Mouse (Mus musculus): ENCODE measurements at regions not wholly inside any gene's neighbourhood (a gene's known extent, or its start where the extent isn't known, plus 50 kb on each side); places are given as distances from the start of the nearest gene placed in this dataset.

GRCm38 (mm10) chr15:62694734-62695133, 1150.2 kb downstream of the Gsdmc2 start:
- WGBS (ENCODE audit: missing documents) = 92% methylated on average over 3 of the region's 3 CpGs
- Histone ChIP-seq H3K79me2 (ENCODE audit: inconsistent target) (no peaks in the 10 kb centered on the region), H3K4me3 (ENCODE audit: inconsistent target) (no peak overlapping the region), H3K27ac (no peak overlapping the region), H3K36me3 (ENCODE audit: inconsistent target) (no peaks in the 10 kb centered on the region)

GRCm38 (mm10) chr15:62693671-62694070, 1151.3 kb downstream of the Gsdmc2 start:
- Histone ChIP-seq H3K4me3 (ENCODE audit: inconsistent target) (no peak overlapping the region), H3K79me2 (ENCODE audit: inconsistent target) (no peaks in the 10 kb centered on the region), H3K36me3 (ENCODE audit: inconsistent target) (no peaks in the 10 kb centered on the region), H3K27ac (no peak overlapping the region)
- 81% methylated on average over 7 of the region's 10 CpGs for WGBS (ENCODE audit: missing documents)

GRCm38 (mm10) chr15:62673410-62673809, 1171.6 kb downstream of the Gsdmc2 start:
- H3K36me3 ChIP-seq (ENCODE audit: inconsistent target) = no peaks in the 10 kb centered on the region
- WGBS (ENCODE audit: missing documents) = 94% methylated on average over 4 of the region's 4 CpGs
- no peak overlapping the region for H3K4me3 ChIP-seq (ENCODE audit: inconsistent target)
- H3K27ac ChIP-seq = no peak overlapping the region
- no peaks in the 10 kb centered on the region for H3K79me2 ChIP-seq (ENCODE audit: inconsistent target)

DNA sequence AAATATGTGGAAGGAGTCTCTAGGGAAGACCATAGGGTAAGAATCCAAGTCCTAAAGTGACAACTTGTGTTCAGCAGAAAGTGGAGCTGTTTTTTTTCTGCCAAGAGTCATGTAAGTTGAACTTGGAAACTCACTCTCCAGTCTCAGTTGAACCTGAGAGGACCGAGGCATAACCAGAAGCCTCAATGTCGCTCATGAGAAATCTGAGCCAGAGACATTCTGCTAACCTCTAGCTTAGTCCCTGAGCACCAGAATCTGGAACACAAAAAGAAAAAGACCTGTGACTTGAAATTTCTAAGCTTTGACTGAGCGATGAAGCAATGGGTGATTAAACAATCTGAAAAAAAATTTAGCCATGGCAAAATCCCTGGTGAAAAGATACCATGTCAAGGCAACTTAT, 1175.0 kb downstream of the Gsdmc2 start:
- H3K27ac ChIP-seq = no peak overlapping the region
- no peaks in the 10 kb centered on the region for H3K36me3 ChIP-seq (ENCODE audit: inconsistent target)
- 100% methylated on average over 3 of the region's 3 CpGs for WGBS (ENCODE audit: missing documents)
- H3K79me2 ChIP-seq (ENCODE audit: inconsistent target) = no peaks in the 10 kb centered on the region
- H3K4me3 ChIP-seq (ENCODE audit: inconsistent target) = no peak overlapping the region

DNA sequence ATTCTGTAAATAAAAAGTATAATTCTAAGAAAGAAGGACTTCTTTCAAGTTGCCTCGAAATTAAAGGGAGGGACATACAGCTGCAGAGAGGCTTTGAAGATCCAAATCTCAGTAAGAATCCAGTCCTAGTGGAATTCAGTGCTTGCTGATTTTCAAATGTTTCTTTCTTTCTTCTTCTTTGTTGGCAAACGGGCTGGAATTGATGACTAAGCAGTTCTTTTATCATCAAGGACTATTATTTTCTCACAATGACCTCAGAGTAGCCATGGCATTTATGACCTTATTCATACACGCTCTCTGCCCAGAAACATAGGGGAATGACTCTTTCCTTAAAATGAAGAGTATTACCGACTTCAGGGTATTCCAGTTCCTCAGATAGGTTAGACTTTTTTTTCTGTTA, 1185.9 kb downstream of the Gsdmc2 start:
- 80% methylated on average over 4 of the region's 4 CpGs for WGBS (ENCODE audit: missing documents)
- Histone ChIP-seq H3K4me3 (ENCODE audit: inconsistent target) (no peak overlapping the region), H3K27ac (no peak overlapping the region), H3K79me2 (ENCODE audit: inconsistent target) (no peaks in the 10 kb centered on the region), H3K36me3 (ENCODE audit: inconsistent target) (no peaks in the 10 kb centered on the region)

GRCm38 (mm10) chr15:62658695-62659094, 1186.3 kb downstream of the Gsdmc2 start:
- Histone ChIP-seq H3K27ac (no peak overlapping the region), H3K79me2 (ENCODE audit: inconsistent target) (no peaks in the 10 kb centered on the region), H3K36me3 (ENCODE audit: inconsistent target) (no peaks in the 10 kb centered on the region), H3K4me3 (ENCODE audit: inconsistent target) (no peak overlapping the region)
- WGBS (ENCODE audit: missing documents) = 100% methylated on average over 1 of the region's 1 CpGs

DNA sequence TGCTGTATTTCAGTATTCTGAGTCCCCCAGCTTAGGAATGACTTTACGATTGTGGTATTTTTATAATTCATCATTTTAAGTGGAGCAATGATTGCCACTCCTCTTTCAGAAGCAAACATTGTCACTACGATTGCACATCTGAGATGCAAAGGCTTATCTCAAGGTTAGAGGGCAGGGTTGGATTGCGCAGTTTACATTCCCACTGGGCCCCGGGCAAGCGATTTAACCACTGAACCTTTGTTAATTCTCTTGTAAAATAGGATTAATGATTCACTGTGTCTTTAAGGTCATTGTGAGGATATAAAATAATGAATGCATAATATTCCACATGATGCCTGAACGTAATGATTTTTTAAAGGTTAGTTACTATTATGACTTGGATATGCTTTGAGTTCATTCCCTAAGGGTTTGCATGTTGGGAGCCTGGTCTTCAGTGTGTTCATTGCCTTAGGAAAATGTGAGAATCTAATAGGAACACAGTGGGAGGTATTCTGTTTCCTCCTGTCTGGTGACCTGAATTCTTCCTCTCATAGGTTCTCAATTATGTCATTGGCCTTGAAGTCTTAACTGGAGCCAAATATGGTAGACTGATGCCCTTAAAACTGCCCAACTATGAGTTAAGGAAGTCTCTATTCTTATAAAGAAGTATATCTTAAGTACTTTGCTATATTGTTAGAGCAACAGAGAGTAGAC, 1198.4 kb downstream of the Gsdmc2 start:
- Histone ChIP-seq H3K27ac (no peak overlapping the region), H3K4me3 (ENCODE audit: inconsistent target) (no peak overlapping the region), H3K79me2 (ENCODE audit: inconsistent target) (no peaks in the 10 kb centered on the region), H3K36me3 (ENCODE audit: inconsistent target) (no peaks in the 10 kb centered on the region)
- WGBS (ENCODE audit: missing documents) = 96% methylated on average over 6 of the region's 6 CpGs

GRCm38 (mm10) chr15:62644744-62645143, 1200.2 kb downstream of the Gsdmc2 start:
- Histone ChIP-seq H3K4me3 (ENCODE audit: inconsistent target) (no peak overlapping the region), H3K79me2 (ENCODE audit: inconsistent target) (no peaks in the 10 kb centered on the region), H3K27ac (no peak overlapping the region), H3K36me3 (ENCODE audit: inconsistent target) (no peaks in the 10 kb centered on the region)
- WGBS (ENCODE audit: missing documents) = 72% methylated on average over 2 of the region's 2 CpGs

- no peak overlapping the region for H3K27ac ChIP-seq
- 5% methylated on average over 1 of the region's 1 CpGs for WGBS (ENCODE audit: missing documents)
- H3K4me3 ChIP-seq (ENCODE audit: inconsistent target) = no peak overlapping the region
- no peaks in the 10 kb centered on the region for H3K79me2 ChIP-seq (ENCODE audit: inconsistent target)
- H3K36me3 ChIP-seq (ENCODE audit: inconsistent target) = no peaks in the 10 kb centered on the region
Measured at GRCm38 (mm10) chr15:62644296-62644695, 1200.7 kb downstream of the Gsdmc2 start.

- 85% methylated on average over 7 of the region's 7 CpGs for WGBS (ENCODE audit: missing documents)
- Histone ChIP-seq H3K27ac (no peak overlapping the region), H3K79me2 (ENCODE audit: inconsistent target) (no peaks in the 10 kb centered on the region), H3K4me3 (ENCODE audit: inconsistent target) (no peak overlapping the region), H3K36me3 (ENCODE audit: inconsistent target) (no peaks in the 10 kb centered on the region)
Measured at GRCm38 (mm10) chr15:62641051-62641710, 1203.8 kb downstream of the Gsdmc2 start.

DNA sequence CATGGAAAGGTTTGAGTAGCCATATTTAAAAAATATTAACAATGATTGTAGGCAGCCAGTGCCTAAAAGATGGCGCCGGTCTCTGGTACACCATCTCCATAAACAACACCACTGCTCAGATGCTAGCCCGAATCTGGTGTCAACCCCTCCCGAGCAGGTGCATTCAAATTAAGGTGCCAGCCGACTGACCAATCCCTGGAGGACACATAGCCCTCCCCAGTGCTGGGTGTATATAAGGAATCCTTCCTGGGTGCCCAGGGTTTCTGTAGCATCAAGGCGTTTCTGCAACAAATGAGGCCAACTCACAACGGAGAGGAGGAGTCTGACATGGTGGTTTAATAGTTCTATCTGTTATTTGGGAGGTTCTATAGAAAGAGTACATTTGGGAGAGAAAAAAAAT, 1219.6 kb downstream of the Gsdmc2 start:
- WGBS (ENCODE audit: missing documents) = 93% methylated on average over 7 of the region's 7 CpGs
- Histone ChIP-seq H3K4me3 (ENCODE audit: inconsistent target) (no peak overlapping the region), H3K36me3 (ENCODE audit: inconsistent target) (no peaks in the 10 kb centered on the region), H3K27ac (no peak overlapping the region), H3K79me2 (ENCODE audit: inconsistent target) (no peaks in the 10 kb centered on the region)

DNA sequence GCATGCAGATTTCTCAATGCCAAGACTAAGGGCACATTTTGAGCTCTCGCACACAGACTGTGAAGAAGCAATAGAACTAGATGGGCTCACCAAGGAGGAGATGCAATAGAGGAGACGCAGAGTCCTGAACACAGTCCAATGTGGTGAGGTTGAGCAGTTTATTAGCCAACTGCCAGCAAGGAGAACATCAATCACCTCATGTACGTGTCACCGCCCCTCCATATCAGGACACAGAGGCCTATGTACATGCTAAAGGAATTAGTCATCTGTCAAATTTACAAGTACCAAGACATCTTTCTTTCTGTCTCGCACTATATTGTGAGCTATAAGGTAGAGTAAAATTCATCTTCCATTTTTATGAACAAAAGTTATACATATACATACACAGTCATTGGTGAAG, 1228.9 kb downstream of the Gsdmc2 start:
- Histone ChIP-seq H3K27ac (no peak overlapping the region), H3K79me2 (ENCODE audit: inconsistent target) (no peaks in the 10 kb centered on the region), H3K4me3 (ENCODE audit: inconsistent target) (no peak overlapping the region), H3K36me3 (ENCODE audit: inconsistent target) (no peaks in the 10 kb centered on the region)
- WGBS (ENCODE audit: missing documents) = 91% methylated on average over 5 of the region's 5 CpGs

DNA sequence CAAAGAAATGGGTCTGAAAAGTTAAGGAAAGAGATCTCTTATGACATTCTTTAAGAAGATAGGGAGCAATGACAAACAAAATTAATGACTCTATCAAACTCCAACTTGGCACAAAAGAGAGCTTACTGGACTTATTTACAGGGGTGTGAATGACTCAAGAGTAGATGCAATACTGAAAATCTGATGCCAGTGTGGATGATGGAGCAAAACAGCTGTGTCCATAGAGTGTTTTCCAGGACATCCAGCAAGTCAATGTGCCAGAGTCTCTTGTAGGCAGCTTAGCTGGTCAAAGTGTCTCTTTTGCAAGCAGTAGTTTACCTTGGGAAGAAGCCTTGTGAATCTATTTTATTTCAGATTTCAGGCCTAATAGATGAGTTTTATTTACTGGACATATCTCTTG, 1248.2 kb downstream of the Gsdmc2 start:
- H3K79me2 ChIP-seq (ENCODE audit: inconsistent target) = no peaks in the 10 kb centered on the region
- no peaks in the 10 kb centered on the region for H3K36me3 ChIP-seq (ENCODE audit: inconsistent target)
- H3K4me3 ChIP-seq (ENCODE audit: inconsistent target) = no peak overlapping the region
- no peak overlapping the region for H3K27ac ChIP-seq

DNA sequence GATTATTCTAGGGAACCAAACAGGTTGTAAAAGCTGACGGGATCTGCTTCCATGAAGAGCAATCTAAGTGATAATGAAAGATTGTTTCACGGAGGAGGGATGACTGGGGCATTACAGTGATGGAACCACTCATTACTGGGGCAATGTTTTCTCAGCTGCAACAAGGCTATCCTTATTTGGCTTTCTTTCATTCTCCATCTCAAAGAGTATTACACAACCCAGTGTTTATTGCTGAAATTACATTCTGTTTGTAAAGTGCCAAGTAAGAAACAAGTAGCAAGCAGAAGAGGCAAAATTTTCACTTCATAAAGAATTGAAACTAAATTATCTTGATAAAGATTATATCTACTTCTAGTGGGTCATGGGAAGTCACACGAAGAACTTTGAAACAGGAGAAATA, 1256.4 kb downstream of the Gsdmc2 start:
- Histone ChIP-seq H3K36me3 (ENCODE audit: inconsistent target) (no peaks in the 10 kb centered on the region), H3K79me2 (ENCODE audit: inconsistent target) (no peaks in the 10 kb centered on the region), H3K4me3 (ENCODE audit: inconsistent target) (no peak overlapping the region), H3K27ac (no peak overlapping the region)
- WGBS (ENCODE audit: missing documents) = 83% methylated on average over 3 of the region's 3 CpGs

DNA sequence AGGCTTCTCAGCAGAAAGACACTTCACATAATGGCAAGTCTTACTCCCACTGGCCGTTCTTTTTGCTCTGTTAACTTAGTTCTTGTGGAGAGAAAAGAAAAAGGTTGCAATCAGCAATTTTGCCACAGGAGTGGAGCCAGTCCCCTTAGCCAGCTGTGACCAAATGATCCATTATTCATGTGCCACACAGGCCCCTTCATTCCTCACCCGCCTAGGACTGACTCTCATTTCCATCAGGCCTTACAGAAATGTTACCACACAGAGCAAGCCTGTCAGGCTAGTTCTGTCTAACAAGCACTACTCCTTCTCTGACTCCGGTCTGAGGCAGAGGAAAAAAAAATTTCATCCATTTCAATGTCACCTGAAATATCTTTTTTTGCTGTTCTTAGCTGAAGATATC, 1266.2 kb downstream of the Gsdmc2 start:
- H3K27ac ChIP-seq = no peak overlapping the region
- no peak overlapping the region for H3K4me3 ChIP-seq (ENCODE audit: inconsistent target)
- no peaks in the 10 kb centered on the region for H3K79me2 ChIP-seq (ENCODE audit: inconsistent target)
- WGBS (ENCODE audit: missing documents) = 91% methylated on average over 3 of the region's 3 CpGs
- no peaks in the 10 kb centered on the region for H3K36me3 ChIP-seq (ENCODE audit: inconsistent target)

DNA sequence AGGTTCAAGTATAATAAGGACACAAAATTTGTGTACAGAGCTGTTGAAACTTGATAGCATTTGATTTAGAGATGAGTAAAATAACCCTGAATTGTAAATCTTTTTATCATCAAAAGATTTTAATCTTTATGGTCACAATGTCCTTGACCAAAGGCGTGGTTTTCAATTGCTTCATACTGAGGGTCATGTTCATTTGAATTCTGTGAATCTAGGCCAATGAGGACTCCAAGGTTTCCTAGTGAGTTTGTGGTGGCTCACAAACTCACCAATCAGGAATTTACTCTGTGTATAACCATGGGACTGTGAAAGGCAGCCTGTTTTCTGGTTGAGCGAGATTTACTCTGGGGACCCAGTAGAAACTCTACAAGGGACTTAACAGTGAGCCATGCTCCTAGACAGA, 1269.2 kb downstream of the Gsdmc2 start:
- WGBS (ENCODE audit: missing documents) = 90% methylated on average over 2 of the region's 2 CpGs
- no peaks in the 10 kb centered on the region for H3K36me3 ChIP-seq (ENCODE audit: inconsistent target)
- H3K4me3 ChIP-seq (ENCODE audit: inconsistent target) = no peak overlapping the region
- no peaks in the 10 kb centered on the region for H3K79me2 ChIP-seq (ENCODE audit: inconsistent target)
- no peak overlapping the region for H3K27ac ChIP-seq

Measured in macrophage (primary cell).